Comparison of ENCODE assay signal across 8 mouse cellular contexts in genomic region chr4:124850261-124850913, GRCm38 (mm10). TPM values are rescaled to one million over a fixed set of nuclear protein-coding genes. Genes with fewer than 3 reads are reported as not detected.
A peak's percentile ranks its signal among the peaks of the same experiment; 100 is the strongest.
DNase-seq lines count a peak whose midpoint lies in the region; ATAC-seq and TF ChIP-seq lines count a peak whose summit lies in the region.

TSS of gene Yrdc (plus strand) at chr4:124850679.

- H3K4me3 ChIP-seq in hindbrain, embryonic 14.5 days (replicated peaks; ENCODE audit: low read length), result peak within 1 kb of the TSS; percentile 97

- peak within 1 kb of the TSS; percentile 88 for H3K9ac ChIP-seq in hindbrain, embryonic 14.5 days

- H3K27me3 ChIP-seq in Patski, result no peaks in the 10 kb centered on the region
- H3K27me3 ChIP-seq in hindbrain, embryonic 14.5 days (ENCODE audit: control insufficient read depth, insufficient read depth, low read length), result no peaks in the 10 kb centered on the region

- peaks cover 15% of the 10 kb centered on the region for H3K4me1 ChIP-seq in hindbrain, embryonic 14.5 days (replicated peaks; ENCODE audit: control insufficient read depth, insufficient read depth, low read length)

- peak within 1 kb of the TSS; percentile 96 for H3K27ac ChIP-seq in hindbrain, embryonic 14.5 days

- peak within 1 kb of the TSS; percentile 76 for H3K4me2 ChIP-seq in hindbrain, embryonic 14.5 days (replicated peaks)

- WGBS in hindbrain, embryonic 14.5 days, result under 1% methylated on average over 77 of the region's 90 CpGs

- TF ChIP-seq CTCF in Patski (IDR thresholded peaks at IDR 0.05), result no peak

- CTCF ChIA-PET in Patski (lab: Charles Lee), result no interaction called here

- in situ Hi-C loops in Patski (cut with MboI; ENCODE audit: low pct_unique_long_range_greater_than_20kb), result loop anchor here (10.0 kb wide), 1 partner anchor 214 kb away; the partner anchor contains the start of genes Dnali1 and Snip1

- peak; percentile 51 for DNase-seq in Patski (ENCODE audit: low read depth, low spot score)
- peak; percentile 96 to 97 for DNase-seq in cerebellum, postnatal 14 days
- peak; percentile 86 to 87 for DNase-seq in frontal cortex, postnatal 25 days (ENCODE audit: low spot score in 2 of 2)
- peak; percentile 98 for DNase-seq in hindbrain, embryonic 14.5 days (ENCODE audit: low spot score)
- DNase-seq in layer of hippocampus, postnatal 36 days, result peak; percentile 93 to 94
- peak; percentile 95 for DNase-seq in lung, postnatal 36 days
- DNase-seq in retina, postnatal 1 day, result peak; percentile 98
- DNase-seq in urinary bladder, adult 18-20 months (ENCODE audit: low spot score in 2 of 2), result peak; percentile 89 to 92

- POLR2A ChIA-PET in Patski (lab: Charles Lee), result interaction anchor here (0.7 to 1.5 kb wide), 2 partner anchors 9 to 48 kb away, joined by 3 to 6 read pairs; partner anchors contain the start of gene Mtf1

- no peaks in the 10 kb centered on the region for H3K9me3 ChIP-seq in hindbrain, embryonic 14.5 days (ENCODE audit: control insufficient read depth, low read length)

- H3K36me3 ChIP-seq in hindbrain, embryonic 14.5 days (replicated peaks; ENCODE audit: control insufficient read depth, insufficient read depth), result peaks cover 34% of the 10 kb centered on the region

- ATAC-seq in Patski, result peak; percentile 79
- peak; percentile 94 for ATAC-seq in hindbrain, embryonic 14.5 days (ENCODE audit: low FRiP score)

RNA-seq across cellular contexts. Expression of gene Yrdc, which starts in this region (rescaled TPM):
- 38.1 TPM for polyA plus RNA-seq in Patski (2021)
- 54.2 and 55.1 TPM in 2 replicates for polyA plus RNA-seq in hindbrain, embryonic 14.5 days (2014; fragmentation: Nextera tagmentation; extraction: Ambion mirVana)
- 10 to 100 TPM; 32.0 to 33.5 TPM for total RNA-seq in layer of hippocampus, postnatal 36 days (2021)

Comparison
In these comparisons a context has a peak if more than half of its experiments do, and no peak if none do; other contexts are left out.
1. Peak in every context shown above with its lines: DNase-seq, ATAC-seq, H3K4me3 ChIP-seq and H3K27ac ChIP-seq.